Mouse (Mus musculus): Measurements from ENCODE around the gene Klhl29. TPM values are rescaled to one million over a fixed set of nuclear protein-coding genes. Genes with fewer than 3 reads are reported as not detected.

Klhl29 gene
- polyA plus RNA-seq, 1 experiment from 2014 or later, result 0.35 TPM

DNA sequence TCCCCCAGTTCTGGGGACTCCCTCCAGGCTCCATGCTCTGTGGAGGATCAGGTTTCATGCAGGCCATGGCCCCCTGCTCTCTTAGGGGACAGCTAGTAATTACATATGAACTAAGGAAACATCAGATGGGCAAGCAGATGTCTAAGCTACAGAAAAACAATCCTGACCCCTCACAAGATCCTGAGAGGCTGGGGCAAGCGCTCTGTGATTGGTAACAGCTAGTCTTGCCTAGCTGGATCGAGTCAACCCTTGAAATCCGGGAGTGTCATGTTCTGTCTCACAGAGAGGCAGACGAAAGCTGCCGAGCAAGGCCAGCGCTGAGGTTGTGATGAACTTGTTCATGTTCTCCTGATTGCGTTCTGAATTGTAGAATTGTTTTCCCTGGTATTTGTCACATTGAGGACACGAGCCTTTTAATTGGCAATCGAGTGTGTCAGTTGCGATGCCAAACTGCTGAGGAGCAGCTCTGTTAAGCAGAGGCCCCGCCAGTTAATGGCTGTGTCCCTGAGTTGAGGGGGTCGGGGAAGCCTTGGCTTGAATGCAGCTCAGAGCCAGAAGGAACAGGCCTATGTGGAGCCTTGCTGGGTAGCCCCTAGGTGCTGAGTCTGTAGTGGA lies 56.0 kb downstream of the Klhl29 start:
- Histone ChIP-seq H3K27ac (ENCODE audit: low read length) (no peak overlapping the region), H3K9me3 (ENCODE audit: control insufficient read depth, low read length) (no peaks in the 10 kb centered on the region), H3K27me3 (ENCODE audit: control insufficient read depth, insufficient read depth, low read depth, low read length) (no peaks in the 10 kb centered on the region), H3K4me3 (ENCODE audit: low read length) (no peak overlapping the region), H3K36me3 (ENCODE audit: control insufficient read depth, insufficient read depth, low read length) (no peaks in the 10 kb centered on the region), H3K9ac (ENCODE audit: low read length) (no peak overlapping the region), H3K4me2 (ENCODE audit: low read depth, low read length) (no peak overlapping the region), H3K4me1 (replicated peaks; ENCODE audit: control insufficient read depth, insufficient read depth, low read length) (peaks cover under 1% of the 10 kb centered on the region; the same call in 1 of the 2 replicates)
- WGBS, result 28% methylated on average over 12 of the region's 12 CpGs
- ATAC-seq (ENCODE audit: low read depth), result 0 out of 2 replicates have a peak, but pooled peaks have one; percentile 17

GRCm38 (mm10) chr12:5316029-5316567 lies 59.4 kb downstream of the Klhl29 start:
- H3K4me2 ChIP-seq (ENCODE audit: low read depth, low read length), result no peak overlapping the region
- no peak overlapping the region for H3K9ac ChIP-seq (ENCODE audit: low read length)
- H3K27me3 ChIP-seq (ENCODE audit: control insufficient read depth, insufficient read depth, low read depth, low read length), result no peaks in the 10 kb centered on the region
- no peaks in the 10 kb centered on the region for H3K36me3 ChIP-seq (ENCODE audit: control insufficient read depth, insufficient read depth, low read length)
- no peak overlapping the region for H3K27ac ChIP-seq (ENCODE audit: low read length)
- ATAC-seq (ENCODE audit: low read depth), result peak; percentile 59
- no peaks in the 10 kb centered on the region for H3K9me3 ChIP-seq (ENCODE audit: control insufficient read depth, low read length)
- 55% methylated on average over 9 of the region's 9 CpGs for whole genome bisulfite sequencing
- H3K4me1 ChIP-seq (replicated peaks; ENCODE audit: control insufficient read depth, insufficient read depth, low read length), result peaks cover 4% of the 10 kb centered on the region; the same call in 1 of the 2 replicates
- no peak overlapping the region for H3K4me3 ChIP-seq (ENCODE audit: low read length)

DNA sequence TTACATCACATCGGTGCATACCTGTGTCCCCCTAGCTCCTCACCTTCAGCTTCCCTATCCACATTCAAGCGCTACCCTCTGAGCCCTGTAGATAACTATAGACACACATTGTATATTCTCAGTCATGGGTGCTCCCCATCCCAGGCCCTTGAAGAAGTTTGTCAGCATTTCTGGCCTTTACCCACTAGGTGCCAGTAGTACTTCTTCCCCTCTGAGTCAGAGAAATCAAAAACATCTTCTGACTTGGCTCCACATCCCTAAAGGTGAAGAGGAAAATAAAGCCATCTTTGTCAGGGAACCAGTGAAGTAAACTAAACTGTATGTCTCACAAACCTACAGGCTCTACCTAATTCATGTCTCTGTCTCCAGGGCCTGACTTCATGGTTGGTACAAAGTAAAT lies 67.6 kb downstream of the Klhl29 start:
- H3K4me3 ChIP-seq (ENCODE audit: low read length), result no peak overlapping the region
- H3K27me3 ChIP-seq (ENCODE audit: control insufficient read depth, insufficient read depth, low read depth, low read length), result no peaks in the 10 kb centered on the region
- no peak overlapping the region for H3K9ac ChIP-seq (ENCODE audit: low read length)
- H3K9me3 ChIP-seq (ENCODE audit: control insufficient read depth, low read length), result no peaks in the 10 kb centered on the region
- 86% methylated on average over 2 of the region's 2 CpGs for WGBS
- no peak for ATAC-seq (ENCODE audit: low read depth)
- no peaks in the 10 kb centered on the region; the same call in 1 of the 2 replicates for H3K4me1 ChIP-seq (replicated peaks; ENCODE audit: control insufficient read depth, insufficient read depth, low read length)
- H3K4me2 ChIP-seq (ENCODE audit: low read depth, low read length), result no peak overlapping the region
- H3K36me3 ChIP-seq (ENCODE audit: control insufficient read depth, insufficient read depth, low read length), result no peaks in the 10 kb centered on the region
- H3K27ac ChIP-seq (ENCODE audit: low read length), result no peak overlapping the region

DNA sequence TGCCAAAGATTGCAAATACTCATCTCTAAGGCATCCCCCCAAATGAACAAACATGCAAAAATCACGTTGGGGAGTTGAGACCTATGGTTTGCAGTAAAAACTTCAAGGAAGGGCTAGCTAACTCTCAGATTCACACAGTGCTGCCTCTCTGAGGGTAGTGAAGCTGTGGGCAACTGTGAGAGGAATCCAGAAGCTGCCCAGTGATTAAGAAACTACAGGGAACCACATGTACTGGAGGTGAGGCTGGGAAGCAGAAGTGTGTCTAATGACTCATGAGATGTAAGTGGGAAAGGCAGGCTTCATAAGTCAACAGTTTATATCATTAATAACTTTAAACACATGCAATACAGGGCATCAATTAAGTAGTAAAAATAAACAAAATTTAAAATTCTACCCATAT lies 70.0 kb downstream of the Klhl29 start:
- H3K27me3 ChIP-seq (ENCODE audit: control insufficient read depth, insufficient read depth, low read depth, low read length), result no peaks in the 10 kb centered on the region
- no peak overlapping the region for H3K4me3 ChIP-seq (ENCODE audit: low read length)
- no peak overlapping the region for H3K4me2 ChIP-seq (ENCODE audit: low read depth, low read length)
- no peak for ATAC-seq (ENCODE audit: low read depth)
- H3K9me3 ChIP-seq (ENCODE audit: control insufficient read depth, low read length), result no peaks in the 10 kb centered on the region
- 30% methylated on average over 1 of the region's 1 CpGs for WGBS
- H3K27ac ChIP-seq (ENCODE audit: low read length), result no peak overlapping the region
- no peaks in the 10 kb centered on the region; the same call in 1 of the 2 replicates for H3K4me1 ChIP-seq (replicated peaks; ENCODE audit: control insufficient read depth, insufficient read depth, low read length)
- no peaks in the 10 kb centered on the region for H3K36me3 ChIP-seq (ENCODE audit: control insufficient read depth, insufficient read depth, low read length)
- H3K9ac ChIP-seq (ENCODE audit: low read length), result no peak overlapping the region

DNA sequence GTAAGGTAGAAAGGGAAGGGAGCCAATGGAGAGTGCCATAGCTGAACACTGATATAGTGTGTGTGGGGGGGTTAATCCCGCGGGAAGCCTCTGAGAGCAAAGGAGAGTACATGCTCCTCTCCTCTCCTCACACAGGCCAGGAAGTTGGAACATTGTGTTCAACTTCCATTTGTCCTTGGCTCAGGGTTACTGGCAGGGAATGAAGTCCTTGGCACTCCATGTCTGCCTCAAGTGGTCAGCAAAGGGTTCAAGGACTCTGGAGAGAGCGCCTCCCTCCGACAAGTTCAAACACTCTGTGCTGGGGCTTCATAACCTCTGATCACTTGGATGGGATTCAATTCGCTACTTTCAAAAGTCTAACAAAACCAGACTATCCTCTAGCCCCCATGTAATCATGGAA lies 71.6 kb downstream of the Klhl29 start:
- 53% methylated on average over 5 of the region's 5 CpGs for WGBS
- H3K9me3 ChIP-seq (ENCODE audit: control insufficient read depth, low read length), result no peaks in the 10 kb centered on the region
- no peaks in the 10 kb centered on the region; the same call in 1 of the 2 replicates for H3K4me1 ChIP-seq (replicated peaks; ENCODE audit: control insufficient read depth, insufficient read depth, low read length)
- H3K36me3 ChIP-seq (ENCODE audit: control insufficient read depth, insufficient read depth, low read length), result no peaks in the 10 kb centered on the region
- H3K4me2 ChIP-seq (ENCODE audit: low read depth, low read length), result no peak overlapping the region
- no peak overlapping the region for H3K4me3 ChIP-seq (ENCODE audit: low read length)
- ATAC-seq (ENCODE audit: low read depth), result peak; percentile 61
- no peaks in the 10 kb centered on the region for H3K27me3 ChIP-seq (ENCODE audit: control insufficient read depth, insufficient read depth, low read depth, low read length)
- no peak overlapping the region for H3K27ac ChIP-seq (ENCODE audit: low read length)
- no peak overlapping the region for H3K9ac ChIP-seq (ENCODE audit: low read length)

DNA sequence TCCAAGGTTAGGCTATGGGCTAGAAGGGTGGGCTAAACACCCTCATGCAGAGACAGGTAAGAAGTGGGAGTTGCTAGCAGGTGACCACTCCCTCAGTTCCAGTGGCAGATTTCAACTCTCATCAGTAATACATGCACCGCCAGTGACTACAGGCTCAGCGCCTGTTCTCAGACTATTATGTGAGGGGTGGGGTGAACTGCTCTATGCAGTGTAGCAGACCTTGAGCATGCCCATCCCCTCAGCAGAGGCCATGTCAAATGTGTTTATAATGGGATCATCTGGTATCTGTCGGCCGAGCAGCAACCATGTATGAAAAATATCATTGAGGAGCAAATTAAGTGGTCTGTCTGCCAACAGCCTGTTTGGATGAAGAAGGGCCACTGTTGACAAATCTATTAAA lies 72.4 kb downstream of the Klhl29 start:
- Histone ChIP-seq H3K4me2 (ENCODE audit: low read depth, low read length) (no peak overlapping the region), H3K36me3 (ENCODE audit: control insufficient read depth, insufficient read depth, low read length) (no peaks in the 10 kb centered on the region), H3K4me1 (replicated peaks; ENCODE audit: control insufficient read depth, insufficient read depth, low read length) (no peaks in the 10 kb centered on the region; the same call in 1 of the 2 replicates), H3K27me3 (ENCODE audit: control insufficient read depth, insufficient read depth, low read depth, low read length) (no peaks in the 10 kb centered on the region), H3K9me3 (ENCODE audit: control insufficient read depth, low read length) (no peaks in the 10 kb centered on the region), H3K27ac (ENCODE audit: low read length) (no peak overlapping the region), H3K9ac (ENCODE audit: low read length) (no peak overlapping the region), H3K4me3 (ENCODE audit: low read length) (no peak overlapping the region)
- no peak for ATAC-seq (ENCODE audit: low read depth)
- WGBS, result 65% methylated on average over 4 of the region's 4 CpGs

GRCm38 (mm10) chr12:5301841-5302240 lies 73.6 kb downstream of the Klhl29 start:
- 74% methylated on average over 5 of the region's 5 CpGs for WGBS
- H3K27ac ChIP-seq (ENCODE audit: low read length), result no peak overlapping the region
- H3K27me3 ChIP-seq (ENCODE audit: control insufficient read depth, insufficient read depth, low read depth, low read length), result no peaks in the 10 kb centered on the region
- no peak overlapping the region for H3K4me3 ChIP-seq (ENCODE audit: low read length)
- no peaks in the 10 kb centered on the region for H3K36me3 ChIP-seq (ENCODE audit: control insufficient read depth, insufficient read depth, low read length)
- H3K9me3 ChIP-seq (ENCODE audit: control insufficient read depth, low read length), result no peaks in the 10 kb centered on the region
- ATAC-seq (ENCODE audit: low read depth), result no peak
- H3K4me1 ChIP-seq (replicated peaks; ENCODE audit: control insufficient read depth, insufficient read depth, low read length), result no peaks in the 10 kb centered on the region; the same call in 1 of the 2 replicates
- no peak overlapping the region for H3K4me2 ChIP-seq (ENCODE audit: low read depth, low read length)
- H3K9ac ChIP-seq (ENCODE audit: low read length), result no peak overlapping the region

- WGBS, result 68% methylated on average over 7 of the region's 7 CpGs
- no peaks in the 10 kb centered on the region for H3K9me3 ChIP-seq (ENCODE audit: control insufficient read depth, low read length)
- H3K4me3 ChIP-seq (ENCODE audit: low read length), result no peak overlapping the region
- ATAC-seq (ENCODE audit: low read depth), result no peak
- H3K27me3 ChIP-seq (ENCODE audit: control insufficient read depth, insufficient read depth, low read depth, low read length), result no peaks in the 10 kb centered on the region
- no peak overlapping the region for H3K9ac ChIP-seq (ENCODE audit: low read length)
- no peak overlapping the region for H3K4me2 ChIP-seq (ENCODE audit: low read depth, low read length)
- no peaks in the 10 kb centered on the region for H3K36me3 ChIP-seq (ENCODE audit: control insufficient read depth, insufficient read depth, low read length)
- H3K4me1 ChIP-seq (replicated peaks; ENCODE audit: control insufficient read depth, insufficient read depth, low read length), result no peaks in the 10 kb centered on the region
- no peak overlapping the region for H3K27ac ChIP-seq (ENCODE audit: low read length)
Measured at GRCm38 (mm10) chr12:5296422-5296821, 79.1 kb downstream of the Klhl29 start.

- no peak overlapping the region for H3K9ac ChIP-seq (ENCODE audit: low read length)
- H3K27me3 ChIP-seq (ENCODE audit: control insufficient read depth, insufficient read depth, low read depth, low read length), result no peaks in the 10 kb centered on the region
- H3K4me1 ChIP-seq (replicated peaks; ENCODE audit: control insufficient read depth, insufficient read depth, low read length), result no peaks in the 10 kb centered on the region
Measured at GRCm38 (mm10) chr12:5292316-5292715, 83.2 kb downstream of the Klhl29 start.

More at GRCm38 (mm10) chr12:5292316-5292715, 83.2 kb downstream of the Klhl29 start:
- ATAC-seq (ENCODE audit: low read depth), result no peak
- no peak overlapping the region for H3K4me3 ChIP-seq (ENCODE audit: low read length)
- H3K36me3 ChIP-seq (ENCODE audit: control insufficient read depth, insufficient read depth, low read length), result no peaks in the 10 kb centered on the region
- 80% methylated on average over 7 of the region's 7 CpGs for WGBS
- H3K4me2 ChIP-seq (ENCODE audit: low read depth, low read length), result no peak overlapping the region
- no peak overlapping the region for H3K27ac ChIP-seq (ENCODE audit: low read length)
- H3K9me3 ChIP-seq (ENCODE audit: control insufficient read depth, low read length), result no peaks in the 10 kb centered on the region
